Mouse (Mus musculus): ENCODE results near the gene Tmem41a. TPM values are rescaled to one million over a fixed set of nuclear protein-coding genes. Genes with fewer than 3 reads are reported as not detected.

The Tmem41a gene
- total and polyA plus RNA-seq, 3 experiments: 43.5 to 87.1 (median 62.0) TPM

DNA sequence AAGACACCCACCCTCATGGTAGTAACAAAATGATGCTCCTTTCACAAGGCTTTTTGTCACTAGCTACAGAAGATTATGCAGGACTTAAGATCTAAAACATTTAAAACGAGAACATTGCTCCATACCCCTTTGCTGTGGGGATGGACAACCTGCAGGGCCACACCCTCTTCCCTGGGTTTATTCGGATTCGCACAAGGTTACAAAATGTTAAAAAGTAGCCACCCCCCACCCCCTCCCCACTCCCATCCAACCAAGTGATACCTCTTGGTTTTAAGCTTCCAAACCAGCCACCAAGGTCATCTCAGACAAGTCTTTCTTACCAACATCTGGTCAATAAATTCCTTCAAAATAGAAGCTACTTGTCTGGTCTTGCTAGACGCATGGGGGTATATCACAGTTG is 36.2 kb upstream of the Tmem41a start:
- no peak overlapping the region for H3K4me3 ChIP-seq (replicated peaks in 1 of 3; ENCODE audit: low read depth in 2 of 3, low read length in 2 of 3, poor library complexity in 1 of 3)
- H3K9me3 ChIP-seq (replicated peaks; ENCODE audit: low read length): no peaks in the 10 kb centered on the region
- H3K79me2 ChIP-seq (replicated peaks; ENCODE audit: control insufficient read depth, extremely low read depth, insufficient read depth, poor library complexity, severe bottlenecking): no peaks in the 10 kb centered on the region
- DNase-seq (ENCODE audit: extremely low read depth): no peak
- no peak overlapping the region for H3K4me2 ChIP-seq (ENCODE audit: insufficient read depth, low read depth, poor library complexity, severe bottlenecking)
- H3K36me3 ChIP-seq (replicated peaks in 1 of 2; ENCODE audit: control insufficient read depth in 1 of 2, insufficient read depth in 1 of 2, low read length in 1 of 2): no peaks in the 10 kb centered on the region
- H3K9ac ChIP-seq (ENCODE audit: insufficient read depth, low read depth): no peak overlapping the region
- in situ Hi-C loops (cut with MboI; ENCODE audit: low pct_ligation_motif_present, low pct_unique_long_range_greater_than_20kb, low sequenced_read_pairs): no loop called here
- H3K4me1 ChIP-seq (ENCODE audit: control insufficient read depth in 1 of 2, insufficient read depth in 2 of 2): peaks cover 3 to 11% of the 10 kb centered on the region in 2 experiments; a peak in 3 of 4 replicates
- TF ChIP-seq ETS1 (conservative IDR thresholded peaks at IDR 0.05; ENCODE audit: low read depth, low read length) (no peak), GABPA (IDR thresholded peaks at IDR 0.05; ENCODE audit: insufficient replicate concordance, low read depth, low read length) (no peak), MEF2A (IDR thresholded peaks at IDR 0.05; ENCODE audit: borderline replicate concordance, low read depth, low read length) (no peak), E2F4 (IDR thresholded peaks at IDR 0.05; ENCODE audit: insufficient replicate concordance, low read depth, low read length) (no peak), NRF1 (IDR thresholded peaks at IDR 0.05; ENCODE audit: low read depth, low read length) (no peak), RAD21 (IDR thresholded peaks at IDR 0.05; ENCODE audit: low read depth, low read length) (no peak), PAX5 (IDR thresholded peaks at IDR 0.05; ENCODE audit: low read length) (no peak), USF2 (conservative IDR thresholded peaks at IDR 0.05; ENCODE audit: low read depth, low read length) (no peak)
- H3K27me3 ChIP-seq (replicated peaks): no peaks in the 10 kb centered on the region
- dilution Hi-C loops (cut with MboI; ENCODE audit: extremely low pct_ligation_motif_present, extremely low pct_unique_long_range_greater_than_20kb, low sequenced_read_pairs): no loop called here
- no peak overlapping the region for H3K27ac ChIP-seq (ENCODE audit: insufficient read depth, low read depth)

DNA sequence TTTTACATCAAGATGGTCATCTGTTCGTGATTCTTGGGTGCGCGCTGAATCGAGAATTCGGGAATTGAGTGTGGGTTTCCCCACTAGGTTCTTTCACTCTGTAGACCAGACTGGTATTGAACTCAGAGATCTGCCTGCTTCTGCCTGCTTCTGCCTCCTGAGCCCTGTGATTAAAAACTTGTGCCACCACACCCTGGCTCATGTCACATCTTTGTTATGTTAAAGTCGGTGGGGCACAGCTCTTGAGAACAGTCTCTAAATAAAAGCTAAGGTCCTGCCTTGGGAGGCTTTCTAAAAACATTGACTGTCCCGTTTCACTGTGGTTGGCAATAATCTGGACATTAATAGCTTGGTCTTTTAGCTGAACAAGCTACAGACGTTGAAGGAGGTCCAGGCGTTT is 35.8 kb upstream of the Tmem41a start:
- no peaks in the 10 kb centered on the region for H3K9me3 ChIP-seq (replicated peaks; ENCODE audit: low read length)
- H3K4me2 ChIP-seq (ENCODE audit: insufficient read depth, low read depth, poor library complexity, severe bottlenecking): no peak overlapping the region
- no peak for TF ChIP-seq USF1 (IDR thresholded peaks at IDR 0.05; ENCODE audit: low read depth, low read length)
- no peak for TF ChIP-seq MEF2A (IDR thresholded peaks at IDR 0.05; ENCODE audit: borderline replicate concordance, low read depth, low read length)
- no peak for TF ChIP-seq ETS1 (conservative IDR thresholded peaks at IDR 0.05; ENCODE audit: low read depth, low read length)
- no peak for TF ChIP-seq EP300 (IDR thresholded peaks at IDR 0.05; ENCODE audit: low read length)
- no peak for TF ChIP-seq E2F4 (IDR thresholded peaks at IDR 0.05; ENCODE audit: insufficient replicate concordance, low read depth, low read length)
- no peak for TF ChIP-seq ZNF384 (IDR thresholded peaks at IDR 0.05; ENCODE audit: low read depth, low read length)
- TF ChIP-seq POLR2AphosphoS2 (IDR thresholded peaks at IDR 0.05; ENCODE audit: low read depth, low read length): no peak
- no peak for TF ChIP-seq BHLHE40 (IDR thresholded peaks at IDR 0.05; ENCODE audit: low read depth, low read length)
- no peak for TF ChIP-seq MYC (IDR thresholded peaks at IDR 0.05; ENCODE audit: low read depth, low read length)
- TF ChIP-seq ZKSCAN1 (IDR thresholded peaks at IDR 0.05; ENCODE audit: borderline replicate concordance, low read depth, low read length): no peak
- no peak for TF ChIP-seq NRF1 (IDR thresholded peaks at IDR 0.05; ENCODE audit: low read depth, low read length)
- no peak for TF ChIP-seq NELFE (IDR thresholded peaks at IDR 0.05; ENCODE audit: low read depth, low read length)
- no peak for TF ChIP-seq ELF1 (IDR thresholded peaks at IDR 0.05; ENCODE audit: low read depth, low read length)
- dilution Hi-C loops (cut with MboI; ENCODE audit: extremely low pct_ligation_motif_present, extremely low pct_unique_long_range_greater_than_20kb, low sequenced_read_pairs) (no loop called here), in situ Hi-C loops (cut with MboI; ENCODE audit: low pct_ligation_motif_present, low pct_unique_long_range_greater_than_20kb, low sequenced_read_pairs) (no loop called here)
- H3K9ac ChIP-seq (ENCODE audit: insufficient read depth, low read depth): no peak overlapping the region
- no peak overlapping the region for H3K4me3 ChIP-seq (replicated peaks in 1 of 3; ENCODE audit: low read depth in 2 of 3, low read length in 2 of 3, poor library complexity in 1 of 3)
- H3K4me1 ChIP-seq (ENCODE audit: control insufficient read depth in 1 of 2, insufficient read depth in 2 of 2): peaks cover 3 to 7% of the 10 kb centered on the region in 2 experiments; a peak in 3 of 4 replicates
- no peaks in the 10 kb centered on the region for H3K36me3 ChIP-seq (replicated peaks in 1 of 2; ENCODE audit: control insufficient read depth in 1 of 2, insufficient read depth in 1 of 2, low read length in 1 of 2)
- H3K27me3 ChIP-seq (replicated peaks): no peaks in the 10 kb centered on the region
- no peaks in the 10 kb centered on the region for H3K79me2 ChIP-seq (replicated peaks; ENCODE audit: control insufficient read depth, extremely low read depth, insufficient read depth, poor library complexity, severe bottlenecking)
- H3K27ac ChIP-seq (ENCODE audit: insufficient read depth, low read depth): no peak overlapping the region
- DNase-seq (ENCODE audit: extremely low read depth): no peak
